Mouse (Mus musculus) embryonic facial prominence, embryonic 12.5 days (tissue): Measurements from ENCODE around the gene Gys1. TPM values are rescaled to one million over a fixed set of nuclear protein-coding genes. Genes with fewer than 3 reads are reported as not detected.
A peak's percentile ranks its signal among the peaks of the same experiment; 100 is the strongest.
"Not testable (repeated sequence)": the region's sequence is repeated elsewhere in the genome, so short reads cannot be mapped to it uniquely, and the experiment has no call there.

Source experiments
- ATAC-seq: fragments of 200-750 bp; cut with Nextera tagmentation; 2 replicates; pipeline ENCODE4 v1.8.0; 2017; ENCODE audit not compliant: insufficient number of reproducible peaks, insufficient read depth, low FRiP score, low TSS enrichment
- H3K27ac ChIP-seq: fragments of 300-500 bp; sonication (generic); 2 replicates; pipeline ENCODE4 v1.5.1; 2016; ENCODE audit warnings: mild to moderate bottlenecking
- H3K27me3 ChIP-seq: fragments of 300-500 bp; sonication (generic); 2 replicates; pipeline ENCODE4 v1.6.1; 2016; ENCODE audit warnings: mild to moderate bottlenecking, moderate library complexity
- H3K36me3 ChIP-seq: fragments of 300-500 bp; sonication (generic); 2 replicates; pipeline ENCODE4 v1.6.1; 2016; ENCODE audit warnings: mild to moderate bottlenecking
- H3K4me1 ChIP-seq: fragments of 300-500 bp; sonication (generic); 2 replicates; pipeline ENCODE4 v1.6.1; 2016
- H3K4me2 ChIP-seq: fragments of 300-500 bp; sonication (generic); replicated peaks from 2 replicates; pipeline ENCODE4 v1.6.1; 2016; ENCODE audit warnings: mild to moderate bottlenecking, moderate library complexity
- H3K4me3 ChIP-seq: fragments of 300-500 bp; sonication (generic); 2 replicates; pipeline ENCODE4 v1.5.1; 2016; ENCODE audit warnings: mild to moderate bottlenecking
- H3K9ac ChIP-seq: fragments of 300-500 bp; sonication (generic); 2 replicates; pipeline ENCODE4 v1.6.1; 2016; ENCODE audit warnings: mild to moderate bottlenecking, moderate library complexity
- H3K9me3 ChIP-seq: fragments of 300-500 bp; sonication (generic); 2 replicates; pipeline ENCODE4 v1.6.1; 2016; ENCODE audit warnings: mild to moderate bottlenecking, moderate library complexity
- WGBS: fragments of 180-500 bp; shearing (Covaris S2); methylation state at CpG from one replicate; pipeline ENCODE4 v1.1.7; 2016; 5-methylcytosine and 5-hydroxymethylcytosine counted together
- polyA plus RNA-seq: library from polyadenylated mRNA; unstranded; fragments of >200 nt; fragmentation: Nextera tagmentation; extraction: Ambion mirVana; gene quantifications from 2 replicates; pipeline ENCODE4 v1.2.1, GENCODE M21; 2016

Gene Gys1
- polyA plus RNA-seq, 1 experiment from 2014 or later = 43.2 TPM

DNA sequence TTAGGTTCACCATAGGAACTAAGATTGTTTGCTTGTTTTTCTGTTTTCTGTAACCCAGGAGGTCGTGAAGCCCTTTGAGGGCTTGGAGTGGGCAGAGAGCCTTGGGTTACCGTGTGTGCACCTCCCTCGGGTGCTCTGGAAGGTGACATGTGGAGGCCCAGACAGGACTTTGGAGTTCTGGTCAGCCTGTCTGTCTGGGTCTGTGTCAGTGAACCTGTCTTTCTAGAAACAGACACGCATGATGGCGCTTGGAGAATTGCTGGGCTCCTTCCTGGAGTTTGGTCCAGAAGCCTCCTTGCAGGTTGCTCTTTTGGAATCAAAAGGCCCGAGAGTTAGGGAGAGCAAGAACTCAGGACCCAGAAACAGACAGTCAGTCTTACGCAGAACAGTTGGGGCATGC, 25.7 kb downstream of the Gys1 start:
- WGBS = 74% methylated on average over 7 of the region's 7 CpGs
- Histone ChIP-seq H3K27me3 (no peaks in the 10 kb centered on the region), H3K36me3 (peaks cover 61% of the 10 kb centered on the region), H3K9ac (no peak overlapping the region; the same call in 1 of the 2 replicates), H3K4me2 (peak overlapping the region; percentile 43), H3K9me3 (no peaks in the 10 kb centered on the region), H3K4me1 (peaks cover 28% of the 10 kb centered on the region), H3K4me3 (peak overlapping the region; percentile 89), H3K27ac (peak overlapping the region; percentile 80)
- no peak for ATAC-seq

DNA sequence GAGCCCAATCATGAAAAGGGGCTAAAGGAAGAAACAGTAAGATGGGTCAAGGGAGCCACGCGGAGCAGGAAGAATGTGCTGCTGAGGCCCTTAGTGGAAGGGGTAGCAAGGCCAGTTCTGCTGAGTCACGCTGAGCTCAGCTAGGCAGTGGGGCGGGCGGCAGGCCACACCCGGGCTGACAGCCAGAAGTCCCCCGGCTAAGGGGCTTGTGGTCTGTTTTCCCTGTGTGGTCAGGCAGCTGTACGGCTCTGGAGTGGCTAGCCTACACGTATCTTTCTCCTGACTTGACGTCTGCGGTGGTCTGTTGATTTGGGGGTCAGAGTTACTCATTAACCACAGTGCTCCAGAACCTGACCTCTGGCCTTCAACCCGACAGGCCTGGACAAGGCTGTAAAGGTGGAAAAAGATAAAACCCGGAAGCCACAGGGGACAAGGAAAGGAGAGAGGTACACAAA, 26.2 kb downstream of the Gys1 start:
- Histone ChIP-seq H3K4me1 (peaks cover 33% of the 10 kb centered on the region), H3K4me2 (no peak overlapping the region; the same call in none of the 2 replicates), H3K27me3 (no peaks in the 10 kb centered on the region), H3K9me3 (no peaks in the 10 kb centered on the region), H3K27ac (peak overlapping the region; percentile 80), H3K36me3 (peaks cover 56% of the 10 kb centered on the region), H3K9ac (peak overlapping the region; percentile 19), H3K4me3 (peak overlapping the region; percentile 9; the same call in 1 of the 2 replicates)
- ATAC-seq = no peak
- 25% methylated on average over 13 of the region's 13 CpGs for WGBS

DNA sequence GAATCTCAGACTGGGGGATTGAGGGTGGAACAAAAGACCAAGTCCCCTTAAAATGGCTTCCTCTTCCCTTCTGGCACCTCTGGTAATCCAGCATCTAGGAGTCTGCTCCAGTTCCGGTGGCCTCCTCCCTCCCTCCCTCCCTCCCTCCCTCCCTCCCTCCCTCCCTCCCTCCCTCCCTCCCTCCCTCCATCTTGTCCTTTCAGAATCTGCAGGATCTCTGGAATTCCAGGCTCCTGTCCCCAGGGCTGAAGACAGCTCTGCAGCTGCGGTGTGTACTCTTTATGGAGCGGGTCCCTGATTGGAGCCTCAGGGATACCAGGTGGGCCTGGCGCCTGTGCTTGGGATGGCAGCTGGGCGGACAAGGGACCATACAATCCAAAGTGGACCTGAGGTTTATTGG, 26.7 kb downstream of the Gys1 start:
- H3K36me3 ChIP-seq = peaks cover 52% of the 10 kb centered on the region
- no peak overlapping the region for H3K4me3 ChIP-seq
- H3K9ac ChIP-seq = no peak overlapping the region
- 63% methylated on average over 4 of the region's 5 CpGs for WGBS
- no peak overlapping the region; the same call in 1 of the 2 replicates for H3K4me2 ChIP-seq
- no peaks in the 10 kb centered on the region for H3K9me3 ChIP-seq
- no peaks in the 10 kb centered on the region for H3K27me3 ChIP-seq
- H3K27ac ChIP-seq = peak overlapping the region; percentile 80
- ATAC-seq = no peak
- peaks cover 36% of the 10 kb centered on the region for H3K4me1 ChIP-seq

DNA sequence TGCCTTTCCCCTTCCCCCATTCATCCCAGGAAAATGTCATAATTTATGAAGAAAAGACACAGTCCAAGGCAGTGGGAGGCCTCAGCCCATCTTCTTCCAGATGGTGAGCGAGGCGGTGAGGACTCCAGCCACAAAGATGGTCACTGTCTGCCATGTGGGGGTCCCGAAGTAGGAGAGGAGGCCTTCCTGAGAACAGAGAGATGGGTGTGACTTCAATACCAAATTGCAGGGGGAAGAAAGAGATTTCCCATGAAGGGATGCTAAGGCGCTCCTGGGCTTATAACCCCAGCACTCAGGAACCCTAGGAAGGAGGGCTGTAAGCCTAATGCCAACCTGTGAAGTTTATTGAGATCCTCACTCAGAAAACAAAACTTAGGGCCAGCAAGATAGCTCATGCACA, 27.1 kb downstream of the Gys1 start:
- peaks cover 51% of the 10 kb centered on the region for H3K36me3 ChIP-seq
- WGBS = 89% methylated on average over 4 of the region's 4 CpGs
- H3K9me3 ChIP-seq = no peaks in the 10 kb centered on the region
- H3K4me3 ChIP-seq = no peak overlapping the region
- no peak for ATAC-seq
- H3K4me1 ChIP-seq = peaks cover 36% of the 10 kb centered on the region
- no peak overlapping the region for H3K9ac ChIP-seq
- H3K27me3 ChIP-seq = no peaks in the 10 kb centered on the region
- no peak overlapping the region for H3K4me2 ChIP-seq
- H3K27ac ChIP-seq = peak overlapping the region; percentile 80

DNA sequence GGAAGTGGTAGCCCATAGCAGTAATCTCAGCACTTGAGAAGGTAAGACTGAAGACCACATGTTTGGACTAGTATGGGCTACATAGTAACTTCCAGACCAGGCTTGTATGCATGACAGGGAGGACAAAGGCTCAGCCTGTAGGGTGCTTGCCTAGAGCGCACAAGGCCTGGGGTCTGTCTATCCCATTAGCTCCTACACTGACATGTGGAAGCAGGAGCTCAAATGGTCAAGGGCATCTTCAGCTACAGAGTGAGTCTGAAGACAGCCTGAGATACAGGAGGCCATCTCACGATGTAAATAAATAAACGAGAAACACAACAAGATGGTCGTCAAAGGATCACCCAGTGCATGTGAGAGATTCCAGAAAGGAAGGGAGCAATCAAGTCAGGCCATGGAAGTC, 27.7 kb downstream of the Gys1 start:
- Histone ChIP-seq H3K4me1 (peaks cover 32% of the 10 kb centered on the region), H3K36me3 (peaks cover 45% of the 10 kb centered on the region), H3K27me3 (no peaks in the 10 kb centered on the region), H3K9ac (no peak overlapping the region), H3K4me2 (no peak overlapping the region), H3K4me3 (no peak overlapping the region), H3K27ac (no peak overlapping the region), H3K9me3 (no peaks in the 10 kb centered on the region)
- ATAC-seq = no peak
- 84% methylated on average over 4 of the region's 4 CpGs for WGBS

DNA sequence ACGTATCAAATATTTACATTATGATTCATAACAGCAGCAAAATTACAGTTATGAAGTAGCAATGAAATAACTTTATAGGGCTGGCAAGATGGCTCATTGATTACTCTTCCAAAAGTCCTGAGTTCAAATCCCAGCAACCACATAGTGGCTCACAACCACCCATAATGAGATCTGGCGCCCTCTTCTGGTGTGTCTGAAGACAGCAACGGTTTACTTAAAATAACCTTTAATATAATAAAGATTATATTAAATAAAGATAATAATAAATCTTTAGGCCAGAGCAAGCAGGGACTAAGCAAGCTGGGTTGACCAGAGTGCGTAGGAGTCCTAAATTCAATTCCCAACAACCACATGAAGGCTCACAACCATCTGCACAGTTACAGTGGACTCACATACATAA, 28.2 kb downstream of the Gys1 start:
- H3K36me3 ChIP-seq = peaks cover 40% of the 10 kb centered on the region

DNA sequence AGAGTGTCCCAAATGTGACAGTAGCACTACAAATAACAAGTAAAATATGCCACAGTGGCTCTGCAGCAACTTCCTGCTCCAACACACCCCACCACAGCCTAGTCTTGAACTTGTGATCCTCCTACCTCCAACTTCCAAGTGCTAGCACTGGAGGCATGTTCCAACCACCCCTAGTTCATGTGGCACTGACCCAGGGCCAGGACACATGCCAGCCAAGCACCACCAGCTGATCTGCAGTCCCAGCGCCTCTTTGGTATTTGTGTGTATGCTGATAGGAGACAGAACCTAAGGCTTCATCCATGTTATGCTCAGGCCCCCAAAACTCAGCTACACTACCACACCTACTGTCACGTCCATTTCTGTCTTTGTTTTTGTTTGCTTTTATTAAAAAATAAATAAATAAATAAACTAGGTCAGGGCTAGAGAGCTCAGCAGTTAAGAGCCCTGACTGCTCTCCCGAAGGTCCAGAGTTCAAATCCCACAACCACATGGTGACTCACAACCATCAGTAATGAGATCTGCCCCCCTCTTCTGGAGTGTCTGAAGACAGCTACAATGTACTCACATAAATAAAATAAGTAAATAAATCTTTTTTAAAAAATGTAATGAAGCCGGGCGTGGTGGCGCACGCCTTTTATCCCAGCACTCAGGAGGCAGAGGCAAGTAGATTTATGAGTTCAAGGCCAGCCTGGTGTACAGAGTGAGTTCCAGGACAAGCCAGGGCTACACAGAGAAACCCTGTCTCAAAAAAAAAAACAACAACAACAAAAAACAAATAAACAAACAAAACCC, 29.5 kb downstream of the Gys1 start:
- no peak overlapping the region for H3K27ac ChIP-seq
- H3K9ac ChIP-seq = no peak overlapping the region
- H3K4me2 ChIP-seq = no peak overlapping the region
- peaks cover 22% of the 10 kb centered on the region for H3K4me1 ChIP-seq
- peaks cover 35% of the 10 kb centered on the region for H3K36me3 ChIP-seq
- ATAC-seq = no peak
- H3K27me3 ChIP-seq = no peaks in the 10 kb centered on the region
- 95% methylated on average over 7 of the region's 7 CpGs for WGBS
- no peak overlapping the region for H3K4me3 ChIP-seq
- H3K9me3 ChIP-seq = no peaks in the 10 kb centered on the region

More for the DNA sequence above, 28.2 kb downstream of the Gys1 start:
- H3K9ac ChIP-seq, H3K27me3 ChIP-seq, H3K4me3 ChIP-seq, H3K9me3 ChIP-seq, H3K27ac ChIP-seq, ATAC-seq, H3K4me2 ChIP-seq: not testable (repeated sequence)
- 80% methylated on average over 4 of the region's 4 CpGs for WGBS
- peaks cover 27% of the 10 kb centered on the region for H3K4me1 ChIP-seq

DNA sequence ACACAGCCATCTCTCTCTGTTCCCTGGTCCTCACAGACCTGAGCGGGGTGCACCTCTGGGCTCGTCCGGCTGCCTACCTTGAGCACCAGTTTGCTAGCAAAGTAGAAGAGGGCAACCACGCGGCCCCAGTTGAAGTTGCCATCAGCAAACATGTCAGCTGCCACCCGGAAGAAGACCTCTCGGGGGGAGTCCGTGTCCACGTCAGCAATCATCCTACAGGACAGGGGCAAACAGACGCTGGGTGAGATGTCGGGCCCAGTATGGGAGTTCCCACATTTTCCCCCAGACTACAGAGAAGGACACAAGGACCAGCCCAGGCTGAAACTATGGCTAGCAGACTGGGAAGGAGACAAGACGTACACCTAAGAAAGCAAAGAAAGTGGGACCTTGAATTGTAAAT, 30.5 kb downstream of the Gys1 start:
- no peaks in the 10 kb centered on the region for H3K9me3 ChIP-seq
- ATAC-seq = no peak
- peaks cover 22% of the 10 kb centered on the region for H3K4me1 ChIP-seq
- H3K36me3 ChIP-seq = peaks cover 35% of the 10 kb centered on the region
- H3K27me3 ChIP-seq = no peaks in the 10 kb centered on the region
- peak overlapping the region; percentile 84 for H3K4me3 ChIP-seq
- WGBS = 94% methylated on average over 12 of the region's 12 CpGs
- H3K27ac ChIP-seq = no peak overlapping the region
- no peak overlapping the region for H3K4me2 ChIP-seq
- peak overlapping the region; percentile 86; the same call in 1 of the 2 replicates for H3K9ac ChIP-seq

DNA sequence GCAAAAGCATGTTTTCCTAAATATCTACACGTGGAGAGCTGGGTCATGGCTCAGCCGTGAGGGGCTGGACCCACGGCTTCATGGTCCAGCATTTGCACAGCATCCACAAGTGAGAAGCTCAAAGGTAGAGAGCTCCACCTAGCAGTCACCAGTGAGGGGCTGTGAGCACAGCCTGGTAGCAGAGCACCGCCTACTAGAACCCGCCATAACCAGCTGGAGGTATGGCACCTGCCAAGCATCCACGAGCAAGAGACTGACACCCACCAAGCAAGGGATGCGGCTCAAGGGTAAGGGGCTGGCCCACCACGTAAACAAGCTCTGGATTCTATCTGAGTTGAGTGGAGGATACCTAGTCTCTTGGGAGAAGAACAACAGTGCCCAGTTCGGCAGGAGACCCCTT, 30.9 kb downstream of the Gys1 start:
- WGBS = 82% methylated on average over 9 of the region's 9 CpGs
- no peaks in the 10 kb centered on the region for H3K27me3 ChIP-seq
- no peaks in the 10 kb centered on the region for H3K9me3 ChIP-seq
- peak overlapping the region; percentile 86 for H3K9ac ChIP-seq
- no peak overlapping the region for H3K27ac ChIP-seq
- no peak for ATAC-seq
- H3K36me3 ChIP-seq = peaks cover 35% of the 10 kb centered on the region
- peaks cover 17% of the 10 kb centered on the region for H3K4me1 ChIP-seq
- peak overlapping the region; percentile 84 for H3K4me3 ChIP-seq
- H3K4me2 ChIP-seq = peak overlapping the region; percentile 84

DNA sequence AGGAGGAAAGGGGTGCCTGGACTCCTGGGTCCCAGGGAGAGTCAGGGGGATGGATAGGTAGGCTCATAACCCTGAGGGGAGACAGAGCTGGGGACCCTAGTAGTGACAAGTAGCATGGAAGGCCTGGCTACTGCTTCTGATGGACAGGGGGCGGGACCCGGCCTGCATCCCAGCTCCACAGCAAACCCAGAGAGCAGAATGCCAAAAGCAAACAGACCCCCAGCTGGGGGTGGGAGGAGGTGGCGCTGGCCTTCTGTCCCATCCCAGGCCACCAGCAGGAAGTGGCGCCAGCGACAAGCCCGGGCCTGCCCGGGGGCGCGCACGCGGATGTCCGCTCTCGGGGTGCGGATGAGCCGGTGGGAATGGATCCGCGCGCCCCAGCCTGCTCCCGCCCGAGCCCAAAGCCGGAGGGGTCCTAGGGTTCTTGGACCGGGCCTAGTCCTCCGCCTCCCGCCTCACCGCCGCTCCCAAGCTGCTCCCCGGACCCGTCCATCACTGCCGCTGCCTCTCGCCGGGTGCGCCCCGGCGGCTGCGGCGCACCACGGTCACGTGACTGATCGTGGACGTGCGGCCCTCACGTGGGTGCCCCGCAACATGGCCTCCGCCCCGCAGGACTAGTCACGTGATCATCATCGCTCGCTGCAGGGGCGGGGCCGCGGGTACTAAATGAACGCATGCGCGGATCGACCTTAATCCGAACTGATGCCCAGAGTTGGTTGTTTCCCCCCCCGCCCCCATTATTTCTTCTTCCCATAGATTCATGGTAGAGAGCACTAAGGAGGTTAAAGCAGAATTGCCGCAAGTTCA, 31.8 kb downstream of the Gys1 start, which contains the start of gene Bax:
Bax (minus strand) TSS at position 616 of the 807 bp plus-strand sequence.
- ATAC-seq = peak; percentile 36
- under 1% methylated on average over 58 of the region's 58 CpGs for WGBS
- Histone ChIP-seq H3K27me3 (no peaks in the 10 kb centered on the region), H3K27ac (peak within 1 kb of the TSS; percentile 67), H3K9me3 (no peaks in the 10 kb centered on the region), H3K4me3 (peak within 1 kb of the TSS; percentile 84), H3K9ac (peak within 1 kb of the TSS; percentile 86), H3K36me3 (peaks cover 34% of the 10 kb centered on the region), H3K4me1 (peaks cover 12% of the 10 kb centered on the region), H3K4me2 (peak within 1 kb of the TSS; percentile 84)

DNA sequence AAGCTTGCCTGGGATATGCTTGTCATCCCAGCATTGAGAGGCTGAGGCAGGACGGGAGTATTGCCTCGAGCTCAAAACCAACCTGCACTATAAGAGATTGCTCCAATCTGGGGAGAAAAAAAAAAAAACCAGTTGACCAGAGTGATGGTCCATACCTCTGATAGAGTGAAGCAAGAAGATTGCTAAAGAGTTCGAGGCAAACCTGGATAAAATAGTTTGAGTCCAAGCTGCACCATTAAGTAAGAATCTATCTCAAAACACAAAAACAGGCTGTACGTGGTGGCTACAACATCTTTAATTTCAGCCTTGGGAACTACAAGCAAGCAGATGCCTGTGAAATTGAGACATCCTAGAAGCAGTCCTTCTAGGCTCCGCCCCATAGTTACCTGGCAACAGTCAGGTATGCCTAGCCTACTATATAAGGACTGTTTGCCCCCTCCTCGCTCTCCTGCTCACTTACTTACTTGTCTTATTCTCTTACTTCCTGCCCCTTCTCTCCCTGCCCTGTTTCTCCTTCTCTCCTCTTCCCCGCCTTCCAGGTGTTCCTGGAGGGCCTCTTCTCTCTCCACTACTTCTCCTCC, 32.5 kb downstream of the Gys1 start:
- no peak overlapping the region for H3K27ac ChIP-seq
- no peak for ATAC-seq
- peaks cover 12% of the 10 kb centered on the region for H3K4me1 ChIP-seq
- peaks cover 27% of the 10 kb centered on the region for H3K36me3 ChIP-seq
- peak overlapping the region; percentile 84 for H3K4me2 ChIP-seq
- no peaks in the 10 kb centered on the region for H3K27me3 ChIP-seq
- WGBS = 31% methylated on average over 7 of the region's 7 CpGs
- H3K9ac ChIP-seq = no peak overlapping the region; the same call in 1 of the 2 replicates
- peak overlapping the region; percentile 84 for H3K4me3 ChIP-seq
- H3K9me3 ChIP-seq = no peaks in the 10 kb centered on the region
